Mouse (Mus musculus): ENCODE measurements around the gene Mmp11.

GRCm38 (mm10) chr10:75895730-75896129 is 40.6 kb downstream of the Mmp11 start:
- no peak for TF ChIP-seq POLR2A (IDR thresholded peaks at IDR 0.05; ENCODE audit: insufficient read depth, low read length)
- no peak for TF ChIP-seq EP300 (IDR thresholded peaks at IDR 0.05; ENCODE audit: insufficient read depth, low read depth, low read length)
